Comparison of ENCODE assay signal across 14 mouse cellular contexts in genomic region chr4:118331777-118332176, GRCm38 (mm10). TPM values are rescaled to one million over a fixed set of nuclear protein-coding genes. Genes with fewer than 3 reads are reported as not detected.
DNase-seq lines count a peak whose midpoint lies in the region; ATAC-seq and TF ChIP-seq lines count a peak whose summit lies in the region.
"Had no signal": no experiment of that assay in that cellular context is flagged by ENCODE, and none has a peak within 500 bp of the region (broad histone marks: within the 10 kb centered on the region; RNA-seq: fewer than 3 reads in every experiment).

No protein-coding gene starts in this region.

- no peaks in the 10 kb centered on the region for H3K79me2 ChIP-seq in liver, adult 2 months (ENCODE audit: control insufficient read depth, insufficient read depth, low read length)

- no peak for ATAC-seq in liver, embryonic 11.5 days (replicated peaks; ENCODE audit: low FRiP score)
- ATAC-seq in intestine, embryonic 16.5 days, result no peak
- no peak for ATAC-seq in stomach, embryonic 16.5 days (ENCODE audit: insufficient read depth, low FRiP score)
- ATAC-seq in megakaryocyte progenitor cell, adult 5-6 weeks (replicated peaks; ENCODE audit: poor library complexity), result no peak

- no peak overlapping the region for H3K4me2 ChIP-seq in liver, embryonic 11.5 days
- H3K4me2 ChIP-seq in intestine, embryonic 16.5 days (ENCODE audit: low read depth, low read length), result no peak overlapping the region
- H3K4me2 ChIP-seq in stomach, embryonic 16.5 days (ENCODE audit: low read depth, low read length), result no peak overlapping the region
- H3K4me2 ChIP-seq: forebrain, embryonic 12.5 days; liver, embryonic 13.5 days; neural tube, embryonic 12.5 days had no signal

- 47% methylated on average over 4 of the region's 4 CpGs for WGBS in liver, adult 2 months
- WGBS in liver, embryonic 11.5 days, result 53% methylated on average over 4 of the region's 4 CpGs
- WGBS in intestine, embryonic 16.5 days, result 43% methylated on average over 4 of the region's 4 CpGs
- 27% methylated on average over 4 of the region's 4 CpGs for WGBS in stomach, embryonic 16.5 days

- H3K27me3 ChIP-seq in liver, adult 2 months (ENCODE audit: control insufficient read depth, insufficient read depth, low read length), result no peaks in the 10 kb centered on the region
- H3K27me3 ChIP-seq in liver, embryonic 11.5 days (replicated peaks; ENCODE audit: control insufficient read depth, insufficient read depth, low read length), result no peaks in the 10 kb centered on the region
- no peaks in the 10 kb centered on the region for H3K27me3 ChIP-seq in intestine, embryonic 16.5 days (replicated peaks; ENCODE audit: control insufficient read depth, insufficient read depth, low read length)
- H3K27me3 ChIP-seq in stomach, embryonic 16.5 days (ENCODE audit: control insufficient read depth, insufficient read depth, low read length), result no peaks in the 10 kb centered on the region
- H3K27me3 ChIP-seq: forebrain, embryonic 12.5 days; liver, embryonic 13.5 days; neural tube, embryonic 12.5 days had no signal

- H3K4me1 ChIP-seq in liver, adult 2 months (ENCODE audit: control insufficient read depth, insufficient read depth, low read length), result no peaks in the 10 kb centered on the region
- H3K4me1 ChIP-seq in liver, embryonic 11.5 days (replicated peaks; ENCODE audit: control insufficient read depth, insufficient read depth, low read length), result no peaks in the 10 kb centered on the region
- H3K4me1 ChIP-seq in intestine, embryonic 16.5 days (ENCODE audit: control insufficient read depth, insufficient read depth, low read length), result no peaks in the 10 kb centered on the region
- H3K4me1 ChIP-seq in stomach, embryonic 16.5 days (ENCODE audit: control insufficient read depth, insufficient read depth, low read length), result peaks cover 9% of the 10 kb centered on the region
- H3K4me1 ChIP-seq: forebrain, embryonic 12.5 days; liver, embryonic 13.5 days; midbrain, embryonic 10.5 days; neural tube, embryonic 12.5 days had no signal

- DNase-seq in liver, adult 2 months (ENCODE audit: extremely low read depth, low read depth, low spot score), result peak; percentile 14
- DNase-seq in liver, embryonic 11.5 days (ENCODE audit: low spot score), result no peak
- peak; percentile 62 to 68 for DNase-seq in kidney, postnatal 4 days
- DNase-seq in embryo, embryonic 10 days (ENCODE audit: low spot score), result no peak
- no peak for DNase-seq in gastrocnemius, postnatal 36 days
- DNase-seq: liver, embryonic 13.5 days; retina, postnatal 1 day had no signal

- no peaks in the 10 kb centered on the region for H3K9me3 ChIP-seq in liver, embryonic 11.5 days (ENCODE audit: control insufficient read depth, low read length)
- H3K9me3 ChIP-seq in intestine, embryonic 16.5 days (ENCODE audit: control insufficient read depth, low read length), result no peaks in the 10 kb centered on the region
- no peaks in the 10 kb centered on the region for H3K9me3 ChIP-seq in stomach, embryonic 16.5 days (replicated peaks; ENCODE audit: control insufficient read depth, low read length)
- H3K9me3 ChIP-seq: forebrain, embryonic 12.5 days; liver, embryonic 13.5 days; midbrain, embryonic 10.5 days; neural tube, embryonic 12.5 days had no signal

- H3K9ac ChIP-seq in liver, adult 2 months (ENCODE audit: low read depth, low read length), result no peak overlapping the region
- H3K9ac ChIP-seq in liver, embryonic 11.5 days (ENCODE audit: low read depth, low read length), result no peak overlapping the region
- H3K9ac ChIP-seq in intestine, embryonic 16.5 days (ENCODE audit: low read depth, low read length), result no peak overlapping the region
- H3K9ac ChIP-seq in stomach, embryonic 16.5 days (ENCODE audit: low read length), result no peak overlapping the region
- H3K9ac ChIP-seq: forebrain, embryonic 12.5 days; liver, embryonic 13.5 days; neural tube, embryonic 12.5 days had no signal

- no peak for TF ChIP-seq POLR2A in liver, adult 2 months (IDR thresholded peaks at IDR 0.05; ENCODE audit: extremely low read depth, insufficient read depth, low read length)

- intact Hi-C loops in gastrocnemius, postnatal 36 days (cut with DNase I), result no loop called here

- H3K27ac ChIP-seq in liver, adult 2 months (replicated peaks; ENCODE audit: insufficient read depth, low read depth, low read length), result no peak overlapping the region
- H3K27ac ChIP-seq in liver, embryonic 11.5 days (ENCODE audit: low read depth, low read length), result no peak overlapping the region
- H3K27ac ChIP-seq in intestine, embryonic 16.5 days (ENCODE audit: low read length), result peak overlapping the region; percentile 30; the same call in 1 of the 2 replicates
- H3K27ac ChIP-seq in stomach, embryonic 16.5 days (ENCODE audit: low read length), result peak overlapping the region; percentile 55; the same call in 1 of the 2 replicates
- H3K27ac ChIP-seq: forebrain, embryonic 12.5 days; left cerebral cortex, adult 2 months; liver, embryonic 13.5 days; midbrain, embryonic 10.5 days; neural tube, embryonic 12.5 days had no signal

- H3K36me3 ChIP-seq in liver, adult 2 months (ENCODE audit: control insufficient read depth, insufficient read depth, low read length), result no peaks in the 10 kb centered on the region
- no peaks in the 10 kb centered on the region for H3K36me3 ChIP-seq in liver, embryonic 11.5 days (ENCODE audit: control insufficient read depth, insufficient read depth, low read length)
- no peaks in the 10 kb centered on the region for H3K36me3 ChIP-seq in intestine, embryonic 16.5 days (ENCODE audit: control insufficient read depth, insufficient read depth, low read length)
- H3K36me3 ChIP-seq in stomach, embryonic 16.5 days (ENCODE audit: control insufficient read depth, insufficient read depth, low read length), result no peaks in the 10 kb centered on the region
- H3K36me3 ChIP-seq: forebrain, embryonic 12.5 days; liver, embryonic 13.5 days; midbrain, embryonic 10.5 days; neural tube, embryonic 12.5 days had no signal

- no peak for TF ChIP-seq CTCF in liver, adult 2 months (IDR thresholded peaks at IDR 0.05; ENCODE audit: low read depth, low read length)

- no peak overlapping the region for H3K4me3 ChIP-seq in liver, adult 2 months (ENCODE audit: insufficient read depth, low read depth, low read length)
- no peak overlapping the region for H3K4me3 ChIP-seq in liver, embryonic 11.5 days (ENCODE audit: low read depth, low read length)
- no peak overlapping the region for H3K4me3 ChIP-seq in intestine, embryonic 16.5 days (ENCODE audit: low read length)
- H3K4me3 ChIP-seq in stomach, embryonic 16.5 days (replicated peaks; ENCODE audit: low read length), result no peak overlapping the region
- H3K4me3 ChIP-seq: forebrain, embryonic 12.5 days; left cerebral cortex, adult 2 months; liver, embryonic 13.5 days; midbrain, embryonic 10.5 days; neural tube, embryonic 12.5 days had no signal

RNA-seq across cellular contexts. Expression of gene Ptprf, which starts 40.6 kb away (rescaled TPM):
- total RNA-seq in liver, adult 2 months (2014; rRNA removed), result 40.1 and 67.4 TPM in 2 replicates
- polyA plus RNA-seq in liver, adult 2 months (2012; rRNA removed), result 89.8 and 101 TPM in 2 replicates
- 29.1 and 29.2 TPM in 2 replicates for polyA plus RNA-seq in liver, embryonic 11.5 days (2014; fragmentation: Nextera tagmentation; extraction: Ambion mirVana)
- polyA plus RNA-seq in intestine, embryonic 16.5 days (2015; fragmentation: Nextera tagmentation; extraction: Ambion mirVana), result 45.8 and 54.8 TPM in 2 replicates
- 86.0 and 93.0 TPM in 2 replicates for polyA plus RNA-seq in stomach, embryonic 16.5 days (2015; fragmentation: Nextera tagmentation; extraction: Ambion mirVana)
- 0.07 TPM in 1 of 2 replicates, not detected in the other for total RNA-seq in megakaryocyte progenitor cell, adult 5-6 weeks (2015)
- total RNA-seq in megakaryocyte progenitor cell, adult 5-6 weeks (2017), result 0.24 TPM in 1 of 2 replicates, not detected in the other
- total RNA-seq in gastrocnemius, postnatal 36 days (2021), result 1 to 10 TPM; 2.7 to 3.0 TPM

Comparison
In these comparisons a context has a peak if more than half of its experiments do, and no peak if none do; other contexts are left out.
1. DNase-seq: peak in liver, adult 2 months (single experiment) and kidney, postnatal 4 days (2 of 2); none in liver, embryonic 11.5 days (single experiment), embryo, embryonic 10 days (single experiment) and gastrocnemius, postnatal 36 days (0 of 2).
2. H3K27ac ChIP-seq: peak in intestine, embryonic 16.5 days (single experiment) and stomach, embryonic 16.5 days (single experiment); none in liver, adult 2 months (single experiment) and liver, embryonic 11.5 days (single experiment).